Mouse (Mus musculus) lung, adult 2 months (tissue): ENCODE measurements around the gene Bcap29.

ENCODE experiments used
- CTCF ChIP-seq: fragments of 200-500 bp; IDR thresholded peaks from 2 replicates; pipeline ENCODE4 v1.5.1; 2011; ENCODE audit warnings: mild to moderate bottlenecking, low read length, control low read depth; ENCODE audit not compliant: insufficient read depth
- POLR2A ChIP-seq: fragments of 200-500 bp; IDR thresholded peaks from 2 replicates; pipeline ENCODE4 v1.6.1; 2011; ENCODE audit warnings: low read depth, mild to moderate bottlenecking, control low read depth, low read length, borderline replicate concordance; ENCODE audit errors: extremely low read depth

- TF ChIP-seq CTCF: no peak
- no peak for TF ChIP-seq POLR2A
Observed at GRCm38 (mm10) chr12:31665999-31666398, 31.5 kb upstream of the Bcap29 start.
